Mouse (Mus musculus): Measurements from ENCODE around the gene Crlf1. TPM values are rescaled to one million over a fixed set of nuclear protein-coding genes. Genes with fewer than 3 reads are reported as not detected.

Gene Crlf1
- polyA plus RNA-seq, 1 experiment, result not detected

- WGBS, result 74% methylated on average over 6 of the region's 6 CpGs
- Histone ChIP-seq H3K4me1 (ENCODE audit: control insufficient read depth, insufficient read depth, low read length) (peaks cover 29% of the 10 kb centered on the region), H3K27ac (ENCODE audit: insufficient read depth, low read depth, low read length) (no peak overlapping the region), H3K4me3 (ENCODE audit: insufficient read depth, low read depth, low read length) (no peak overlapping the region)
- TF ChIP-seq POLR2A (IDR thresholded peaks at IDR 0.05; ENCODE audit: insufficient read depth, low read depth, low read length) (no peak), CTCF (IDR thresholded peaks at IDR 0.05; ENCODE audit: insufficient read depth, low read depth, low read length) (no peak)
Measured at GRCm38 (mm10) chr8:70544200-70544687, 51.3 kb downstream of the Crlf1 start.

GRCm38 (mm10) chr8:70546412-70546811, 53.5 kb downstream of the Crlf1 start:
- no peak overlapping the region for H3K4me3 ChIP-seq (ENCODE audit: insufficient read depth, low read depth, low read length)
- TF ChIP-seq CTCF (IDR thresholded peaks at IDR 0.05; ENCODE audit: insufficient read depth, low read depth, low read length), result no peak
- no peak for TF ChIP-seq POLR2A (IDR thresholded peaks at IDR 0.05; ENCODE audit: insufficient read depth, low read depth, low read length)
- no peak overlapping the region for H3K27ac ChIP-seq (ENCODE audit: insufficient read depth, low read depth, low read length)
- WGBS, result 81% methylated on average over 4 of the region's 4 CpGs
- H3K4me1 ChIP-seq (ENCODE audit: control insufficient read depth, insufficient read depth, low read length), result peaks cover 19% of the 10 kb centered on the region

- 93% methylated on average over 6 of the region's 6 CpGs for WGBS
- Histone ChIP-seq H3K4me3 (ENCODE audit: insufficient read depth, low read depth, low read length) (no peak overlapping the region), H3K4me1 (ENCODE audit: control insufficient read depth, insufficient read depth, low read length) (peaks cover 25% of the 10 kb centered on the region), H3K27ac (ENCODE audit: insufficient read depth, low read depth, low read length) (no peak overlapping the region)
- no peak for TF ChIP-seq CTCF (IDR thresholded peaks at IDR 0.05; ENCODE audit: insufficient read depth, low read depth, low read length)
- TF ChIP-seq POLR2A (IDR thresholded peaks at IDR 0.05; ENCODE audit: insufficient read depth, low read depth, low read length), result no peak
Measured at GRCm38 (mm10) chr8:70547762-70548161, 54.8 kb downstream of the Crlf1 start.

- no peak overlapping the region for H3K4me3 ChIP-seq (ENCODE audit: insufficient read depth, low read depth, low read length)
- H3K4me1 ChIP-seq (ENCODE audit: control insufficient read depth, insufficient read depth, low read length), result peaks cover 20% of the 10 kb centered on the region
- 93% methylated on average over 10 of the region's 10 CpGs for WGBS
- TF ChIP-seq CTCF (IDR thresholded peaks at IDR 0.05; ENCODE audit: insufficient read depth, low read depth, low read length) (no peak), POLR2A (IDR thresholded peaks at IDR 0.05; ENCODE audit: insufficient read depth, low read depth, low read length) (no peak)
- H3K27ac ChIP-seq (ENCODE audit: insufficient read depth, low read depth, low read length), result no peak overlapping the region
Measured at GRCm38 (mm10) chr8:70549412-70550184, 56.6 kb downstream of the Crlf1 start.

GRCm38 (mm10) chr8:70551558-70552161, 58.7 kb downstream of the Crlf1 start:
- TF ChIP-seq POLR2A (IDR thresholded peaks at IDR 0.05; ENCODE audit: insufficient read depth, low read depth, low read length), result no peak
- no peak for TF ChIP-seq CTCF (IDR thresholded peaks at IDR 0.05; ENCODE audit: insufficient read depth, low read depth, low read length)
- H3K4me1 ChIP-seq (ENCODE audit: control insufficient read depth, insufficient read depth, low read length), result peaks cover 18% of the 10 kb centered on the region
- H3K4me3 ChIP-seq (ENCODE audit: insufficient read depth, low read depth, low read length), result no peak overlapping the region
- no peak overlapping the region for H3K27ac ChIP-seq (ENCODE audit: insufficient read depth, low read depth, low read length)
- 56% methylated on average over 3 of the region's 3 CpGs for WGBS

GRCm38 (mm10) chr8:70552836-70553235, 59.9 kb downstream of the Crlf1 start:
- 20% methylated on average over 1 of the region's 1 CpGs for WGBS
- Histone ChIP-seq H3K4me1 (ENCODE audit: control insufficient read depth, insufficient read depth, low read length) (peaks cover 18% of the 10 kb centered on the region), H3K27ac (ENCODE audit: insufficient read depth, low read depth, low read length) (no peak overlapping the region), H3K4me3 (ENCODE audit: insufficient read depth, low read depth, low read length) (no peak overlapping the region)
- TF ChIP-seq CTCF (IDR thresholded peaks at IDR 0.05; ENCODE audit: insufficient read depth, low read depth, low read length) (no peak), POLR2A (IDR thresholded peaks at IDR 0.05; ENCODE audit: insufficient read depth, low read depth, low read length) (no peak)

Other genes starting within 250 kb of the Crlf1 start
- gene Homer3, start 210.3 kb upstream of the Crlf1 start, polyA plus RNA-seq (2012; ENCODE audit: insufficient read depth, insufficient read length, low replicate concordance, missing spikeins), result not detected in 2 replicates
- not detected in 2 replicates for gene Ddx49, start 190.7 kb upstream of the Crlf1 start, polyA plus RNA-seq (2012; ENCODE audit: insufficient read depth, insufficient read length, low replicate concordance, missing spikeins)
- not detected in 2 replicates for gene Cope, start 190.6 kb upstream of the Crlf1 start, polyA plus RNA-seq (2012; ENCODE audit: insufficient read depth, insufficient read length, low replicate concordance, missing spikeins)
- not detected in 2 replicates for gene Cers1, start 177.4 kb upstream of the Crlf1 start, polyA plus RNA-seq (2012; ENCODE audit: insufficient read depth, insufficient read length, low replicate concordance, missing spikeins)
- gene Gdf1, start 163.3 kb upstream of the Crlf1 start, polyA plus RNA-seq (2012; ENCODE audit: insufficient read depth, insufficient read length, low replicate concordance, missing spikeins), result not detected in 2 replicates
- not detected in 2 replicates for gene Upf1, start 139.9 kb upstream of the Crlf1 start, polyA plus RNA-seq (2012; ENCODE audit: insufficient read depth, insufficient read length, low replicate concordance, missing spikeins)
- gene Comp, start 119.6 kb upstream of the Crlf1 start, polyA plus RNA-seq (2012; ENCODE audit: insufficient read depth, insufficient read length, low replicate concordance, missing spikeins), result not detected in 2 replicates
- gene Crtc1, start 53.6 kb upstream of the Crlf1 start, polyA plus RNA-seq (2012; ENCODE audit: insufficient read depth, insufficient read length, low replicate concordance, missing spikeins), result not detected in 2 replicates
- not detected in 2 replicates for gene Klhl26, start 16.2 kb upstream of the Crlf1 start, polyA plus RNA-seq (2012; ENCODE audit: insufficient read depth, insufficient read length, low replicate concordance, missing spikeins)
- not detected in 2 replicates for gene Tmem59l, start 5.8 kb upstream of the Crlf1 start, polyA plus RNA-seq (2012; ENCODE audit: insufficient read depth, insufficient read length, low replicate concordance, missing spikeins)
- not detected in 2 replicates for gene Rex1bd, start 13.6 kb downstream of the Crlf1 start, polyA plus RNA-seq (2012; ENCODE audit: insufficient read depth, insufficient read length, low replicate concordance, missing spikeins)
- 789 TPM in 1 of 2 replicates, not detected in the other for gene Uba52, start 17.6 kb downstream of the Crlf1 start, polyA plus RNA-seq (2012; ENCODE audit: insufficient read depth, insufficient read length, low replicate concordance, missing spikeins)
- not detected in 2 replicates for gene Fkbp8, start 34.6 kb downstream of the Crlf1 start, polyA plus RNA-seq (2012; ENCODE audit: insufficient read depth, insufficient read length, low replicate concordance, missing spikeins)
- not detected in 2 replicates for gene Kxd1, start 34.8 kb downstream of the Crlf1 start, polyA plus RNA-seq (2012; ENCODE audit: insufficient read depth, insufficient read length, low replicate concordance, missing spikeins)
- not detected in 2 replicates for gene Ell, start 46.3 kb downstream of the Crlf1 start, polyA plus RNA-seq (2012; ENCODE audit: insufficient read depth, insufficient read length, low replicate concordance, missing spikeins)
- not detected in 2 replicates for gene Isyna1, start 101.2 kb downstream of the Crlf1 start, polyA plus RNA-seq (2012; ENCODE audit: insufficient read depth, insufficient read length, low replicate concordance, missing spikeins)
- not detected in 2 replicates for gene Ssbp4, start 115.7 kb downstream of the Crlf1 start, polyA plus RNA-seq (2012; ENCODE audit: insufficient read depth, insufficient read length, low replicate concordance, missing spikeins)
- gene Lrrc25, start 123.0 kb downstream of the Crlf1 start, polyA plus RNA-seq (2012; ENCODE audit: insufficient read depth, insufficient read length, low replicate concordance, missing spikeins), result not detected in 2 replicates
- not detected in 2 replicates for gene Gdf15, start 139.3 kb downstream of the Crlf1 start, polyA plus RNA-seq (2012; ENCODE audit: insufficient read depth, insufficient read length, low replicate concordance, missing spikeins)
- not detected in 2 replicates for gene Pgpep1, start 167.2 kb downstream of the Crlf1 start, polyA plus RNA-seq (2012; ENCODE audit: insufficient read depth, insufficient read length, low replicate concordance, missing spikeins)
- gene Lsm4, start 180.1 kb downstream of the Crlf1 start, polyA plus RNA-seq (2012; ENCODE audit: insufficient read depth, insufficient read length, low replicate concordance, missing spikeins), result not detected in 2 replicates
- gene Jund, start 205.8 kb downstream of the Crlf1 start, polyA plus RNA-seq (2012; ENCODE audit: insufficient read depth, insufficient read length, low replicate concordance, missing spikeins), result not detected in 2 replicates
- gene Iqcn, start 210.3 kb downstream of the Crlf1 start, polyA plus RNA-seq (2012; ENCODE audit: insufficient read depth, insufficient read length, low replicate concordance, missing spikeins), result not detected in 2 replicates
- not detected in 2 replicates for gene Gm3336, start 225.4 kb downstream of the Crlf1 start, polyA plus RNA-seq (2012; ENCODE audit: insufficient read depth, insufficient read length, low replicate concordance, missing spikeins)
- not detected in 2 replicates for gene Pde4c, start 230.6 kb downstream of the Crlf1 start, polyA plus RNA-seq (2012; ENCODE audit: insufficient read depth, insufficient read length, low replicate concordance, missing spikeins)